Mouse (Mus musculus): ENCODE data around the gene Large1. TPM values are rescaled to one million over a fixed set of nuclear protein-coding genes. Genes with fewer than 3 reads are reported as not detected.
"Not testable (repeated sequence)": the region's sequence is repeated elsewhere in the genome, so short reads cannot be mapped to it uniquely, and the experiment has no call there.

The Large1 gene
- total RNA-seq, 2 experiments from 2014 or later, result 28.8 to 30.2 TPM

DNA sequence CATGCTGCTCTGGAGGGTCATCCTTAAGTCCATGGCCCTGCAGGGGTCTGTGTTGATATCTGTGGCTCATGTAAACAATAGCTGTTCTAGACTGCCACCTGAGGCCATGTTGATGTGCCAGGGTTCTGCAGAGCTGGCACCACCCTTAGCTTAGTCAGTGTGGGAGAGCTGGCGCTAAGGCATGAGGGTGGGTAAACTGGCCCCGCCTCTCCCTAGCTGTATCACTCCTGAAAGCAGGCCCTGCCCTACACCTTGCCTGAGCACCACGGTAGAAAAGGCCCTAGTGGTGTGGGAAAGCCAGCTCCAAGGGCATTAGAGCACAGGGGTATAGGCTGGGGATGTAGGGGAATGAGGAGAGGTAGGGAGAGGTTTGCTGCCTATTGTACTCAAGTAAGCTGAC is 191.3 kb downstream of the Large1 start:
- no peak for DNase-seq

DNA sequence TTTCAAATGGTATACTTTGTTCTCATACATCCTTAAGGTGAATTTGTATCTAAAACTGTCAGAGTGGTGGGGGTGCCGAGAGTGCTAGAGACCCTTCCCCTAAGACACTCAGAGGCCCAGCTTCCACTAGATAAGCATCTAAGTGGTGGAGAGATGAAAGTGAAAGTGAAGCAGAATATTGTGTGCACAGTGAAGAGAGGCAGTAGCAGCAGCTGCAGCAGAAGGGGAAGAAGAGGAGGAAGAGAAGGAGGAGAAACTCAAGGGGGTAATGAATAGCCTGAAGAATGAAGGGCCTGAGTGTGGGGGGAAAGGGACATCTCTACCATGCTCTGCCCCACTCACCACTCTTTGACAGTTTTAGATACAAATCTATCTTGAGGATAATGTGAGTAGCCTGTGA is 191.8 kb downstream of the Large1 start:
- DNase-seq, result no peak

DNA sequence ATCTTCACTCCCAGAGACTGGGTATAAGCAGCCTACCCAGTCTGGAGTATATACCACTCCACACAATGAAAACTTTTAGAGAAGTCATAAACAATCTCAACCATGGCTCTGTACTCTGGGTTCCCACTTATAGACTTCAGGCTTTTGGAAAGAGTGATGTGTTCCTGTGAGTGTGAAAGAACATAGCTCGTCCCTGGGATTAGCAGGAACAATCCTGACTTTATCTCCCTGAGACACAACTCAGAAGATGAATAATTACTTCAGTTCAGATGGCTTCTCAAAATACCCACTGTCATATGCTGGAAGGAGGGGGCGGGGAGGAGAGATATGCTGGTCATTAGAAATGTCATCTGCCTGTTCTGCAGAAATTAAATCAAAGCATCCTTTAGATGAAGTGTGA is 192.4 kb downstream of the Large1 start:
- no peak for DNase-seq

DNA sequence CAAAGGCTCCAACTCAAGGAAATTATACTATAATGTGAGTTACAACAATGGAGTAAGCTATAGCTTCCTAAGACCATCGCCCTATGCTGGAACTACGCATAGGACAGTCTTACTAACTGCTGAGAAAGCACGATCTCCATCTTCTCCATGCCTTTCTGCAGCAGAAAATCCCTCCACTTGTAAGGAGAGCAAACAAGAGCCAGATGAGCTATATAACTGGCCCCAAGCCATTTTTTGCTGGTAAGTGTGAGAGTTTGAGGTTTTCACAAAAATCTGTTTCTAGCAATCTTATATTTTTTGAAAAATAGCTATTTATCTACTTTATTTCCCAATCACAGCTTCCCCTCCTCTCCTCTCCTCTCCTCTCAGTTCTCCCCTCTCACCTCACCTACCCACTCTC is 206.1 kb downstream of the Large1 start:
- no peak for DNase-seq

DNA sequence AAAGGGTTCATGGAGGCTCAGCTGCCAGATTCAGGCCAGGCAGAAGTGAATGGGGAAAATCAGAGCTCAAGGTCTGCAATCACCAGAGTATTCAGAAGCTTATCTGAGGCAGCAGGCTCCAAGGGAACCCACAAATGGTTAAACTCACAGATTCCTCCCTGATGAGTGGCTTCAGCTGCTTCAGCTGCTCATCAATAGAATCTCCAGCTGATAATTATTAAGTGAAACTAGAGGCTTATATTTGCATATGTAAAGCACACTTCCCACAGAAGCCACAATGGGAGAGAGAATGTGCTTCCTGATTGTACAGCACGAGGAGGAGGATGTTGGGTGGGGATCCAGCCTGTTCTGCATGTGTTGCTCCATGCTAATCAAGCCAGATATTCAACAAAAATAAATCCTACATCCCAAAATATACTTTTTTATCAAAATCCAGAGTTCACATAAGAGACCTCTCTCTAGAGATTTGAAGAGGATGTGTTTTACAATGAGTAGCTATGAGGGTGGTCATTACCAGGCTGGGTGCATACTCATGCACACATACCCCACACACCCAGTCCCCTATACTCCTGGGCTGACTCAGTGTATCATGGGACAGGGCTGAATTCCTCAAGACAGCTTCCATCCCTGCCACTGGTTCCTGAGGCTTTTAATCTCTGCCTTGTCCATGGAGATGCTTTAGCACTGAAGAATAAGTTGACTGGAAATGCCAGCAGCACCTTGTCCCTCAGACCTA is 210.5 kb downstream of the Large1 start:
- DNase-seq, result no peak

DNA sequence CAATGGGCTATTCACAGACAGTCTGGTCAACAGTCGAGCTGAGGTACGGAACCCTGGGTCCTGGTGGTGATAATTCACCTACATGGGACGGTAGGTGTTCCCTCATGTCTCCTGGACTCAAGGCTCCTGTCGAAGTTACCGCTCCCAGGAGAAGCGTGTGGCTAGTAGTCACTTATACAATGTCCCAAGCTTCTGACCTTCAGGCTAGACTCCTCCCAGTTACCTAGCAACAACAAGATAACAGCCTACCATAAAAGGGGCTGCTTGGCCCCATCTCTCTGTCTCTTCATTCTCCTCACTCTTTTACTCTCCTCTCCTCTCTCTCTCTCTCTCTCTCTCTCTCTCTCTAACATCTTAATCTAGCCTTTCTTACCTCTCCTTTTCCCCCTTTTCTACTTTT is 217.9 kb downstream of the Large1 start:
- no peak for DNase-seq

DNA sequence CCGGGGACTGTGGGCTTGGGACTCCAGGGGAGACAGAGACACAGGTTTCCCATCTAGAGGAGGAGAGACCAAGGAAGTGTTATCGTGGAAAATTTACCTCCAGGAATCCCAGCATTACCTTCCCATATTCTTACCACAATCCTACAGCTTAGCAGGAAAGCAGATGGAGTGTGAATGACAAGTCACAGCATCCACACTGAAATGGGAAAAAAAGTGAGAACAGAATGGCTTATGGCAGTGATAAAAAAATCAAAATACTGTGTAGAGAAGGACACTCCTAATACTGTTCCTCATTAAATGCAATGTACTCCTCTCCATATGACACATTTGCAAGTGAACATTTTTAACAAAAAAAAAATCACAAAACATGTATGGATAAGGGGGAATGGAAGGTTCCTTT is 221.3 kb downstream of the Large1 start:
- DNase-seq, result no peak

DNA sequence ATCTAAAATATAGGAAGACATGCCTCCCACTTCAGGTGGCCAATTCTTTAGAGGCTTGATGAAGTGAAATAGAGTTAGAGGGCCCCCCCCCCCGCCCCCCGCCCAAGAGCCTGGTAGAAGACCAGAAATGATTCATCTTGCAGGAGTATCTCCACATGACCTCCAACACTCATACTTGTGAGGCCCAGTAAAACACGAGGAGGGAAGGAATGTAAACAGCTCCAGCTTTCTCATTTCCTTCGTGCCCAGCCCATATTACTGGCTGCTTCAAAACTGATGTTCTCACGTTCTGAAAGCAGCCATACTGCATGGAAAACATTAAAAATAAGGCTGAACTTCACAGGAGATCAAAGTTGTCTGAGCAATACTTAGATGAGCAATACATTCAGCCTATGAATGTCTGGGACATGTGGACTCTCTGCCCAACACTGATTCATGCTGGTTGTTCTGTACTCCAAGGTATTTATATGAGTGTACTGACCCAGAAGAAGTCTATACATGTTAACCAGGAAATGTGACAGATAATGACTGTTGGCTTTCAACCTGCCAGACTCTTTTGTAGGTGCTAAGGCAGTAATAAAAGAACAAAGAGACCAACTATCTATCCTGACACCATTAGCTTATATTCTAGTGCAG is 229.4 kb downstream of the Large1 start:
- DNase-seq, result no peak

DNA sequence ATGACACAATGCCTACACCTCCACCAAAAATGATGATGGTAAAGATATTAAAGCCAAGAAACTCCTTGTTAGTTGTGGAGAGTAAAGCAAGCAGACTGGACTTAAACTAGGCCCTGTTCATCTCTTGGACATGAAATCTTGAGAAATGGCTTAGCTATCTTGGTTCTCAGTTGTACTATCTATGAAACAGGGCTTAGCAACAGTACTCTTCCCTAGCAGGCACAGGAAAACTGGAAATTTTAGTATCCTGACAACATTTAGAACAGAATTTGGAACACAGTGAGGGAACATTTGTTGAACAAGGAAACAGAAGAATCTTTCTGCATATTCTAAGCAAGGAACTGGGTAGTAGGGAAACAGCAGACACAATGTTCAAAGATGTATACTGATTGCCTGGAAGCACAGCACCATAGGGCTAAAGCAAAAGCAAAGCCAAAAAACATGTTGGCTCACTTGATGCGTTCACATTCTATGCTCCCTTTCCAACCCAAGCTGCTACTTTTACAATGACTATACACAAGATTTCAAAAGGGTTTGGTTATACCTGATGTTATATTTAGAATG is 240.9 kb downstream of the Large1 start:
- no peak for DNase-seq

DNA sequence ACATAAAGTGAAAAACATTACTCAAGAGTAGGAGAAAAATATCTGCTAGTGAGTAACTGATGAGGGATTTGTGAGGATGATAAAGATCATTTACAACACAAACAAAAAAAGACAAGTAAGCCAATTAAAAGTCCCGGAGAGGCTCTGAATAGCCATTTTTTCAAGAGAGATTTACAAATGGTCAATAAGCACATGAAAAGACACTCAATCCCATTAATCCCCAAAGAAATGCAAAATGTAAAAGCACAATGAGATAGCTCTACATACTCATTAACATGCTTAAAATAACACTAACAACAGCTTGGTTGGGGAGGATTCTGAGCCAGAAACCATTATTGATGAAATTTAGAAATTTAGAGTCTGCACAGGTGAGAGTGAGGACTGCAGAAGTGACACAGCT is 249.3 kb downstream of the Large1 start:
- no peak for DNase-seq

DNA sequence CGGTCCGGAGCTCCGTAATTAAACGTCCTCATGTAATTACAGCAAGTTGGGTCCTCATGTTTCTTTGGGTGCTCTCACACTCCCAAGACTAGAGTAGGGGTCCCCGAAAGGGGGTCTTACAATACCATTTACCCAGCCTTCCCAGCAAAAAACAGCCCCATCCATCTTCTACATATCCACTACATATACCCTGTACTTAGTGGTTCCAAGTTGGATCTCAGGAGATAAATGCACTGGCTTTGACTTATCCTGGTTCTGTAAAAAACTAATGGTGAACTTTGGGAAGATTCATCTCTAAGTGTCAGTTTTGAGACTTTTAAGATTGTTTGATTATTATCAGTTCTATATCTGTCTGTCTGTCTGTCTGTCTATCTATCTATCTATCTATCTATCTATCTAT is 252.3 kb downstream of the Large1 start:
- no peak for DNase-seq

DNA sequence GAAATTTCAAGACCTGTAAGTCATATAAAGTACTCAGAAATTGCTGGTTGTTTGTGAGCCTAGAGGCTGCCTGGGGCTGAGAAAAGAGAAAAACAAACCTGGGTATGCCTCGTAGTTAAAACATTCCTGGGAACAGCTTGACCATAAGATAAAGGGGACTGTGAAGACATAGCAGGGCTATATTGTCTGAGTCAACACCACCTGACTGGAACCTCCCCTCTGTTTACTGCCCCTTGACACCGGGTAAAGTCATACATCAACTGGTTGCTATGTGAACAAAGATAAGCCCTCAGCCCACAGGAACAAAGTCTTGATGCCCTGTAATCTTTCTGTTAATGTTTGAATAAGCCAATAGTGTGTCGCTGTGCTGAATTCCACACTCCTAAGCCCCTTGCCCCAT is 252.7 kb downstream of the Large1 start:
- DNase-seq, result not testable (repeated sequence)

DNA sequence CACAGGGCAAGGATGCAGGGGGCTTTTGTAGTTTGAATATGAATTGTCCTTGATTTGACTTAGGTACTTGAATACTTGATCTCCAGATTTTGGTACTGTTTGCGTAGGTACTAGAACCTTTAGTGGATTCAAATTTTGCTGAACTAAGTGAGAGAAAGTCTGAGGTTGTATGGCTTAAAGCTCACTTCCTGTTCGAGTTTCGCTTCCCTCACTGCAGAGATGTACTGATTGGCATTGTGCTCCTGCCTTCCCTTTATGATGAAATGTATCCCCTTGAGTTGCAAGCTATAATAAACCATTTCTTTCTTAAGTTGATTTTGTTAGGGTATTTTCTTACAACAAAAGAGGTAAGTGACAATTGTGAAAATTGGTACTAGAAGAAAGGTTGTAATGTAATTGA is 253.8 kb downstream of the Large1 start:
- DNase-seq, result no peak

DNA sequence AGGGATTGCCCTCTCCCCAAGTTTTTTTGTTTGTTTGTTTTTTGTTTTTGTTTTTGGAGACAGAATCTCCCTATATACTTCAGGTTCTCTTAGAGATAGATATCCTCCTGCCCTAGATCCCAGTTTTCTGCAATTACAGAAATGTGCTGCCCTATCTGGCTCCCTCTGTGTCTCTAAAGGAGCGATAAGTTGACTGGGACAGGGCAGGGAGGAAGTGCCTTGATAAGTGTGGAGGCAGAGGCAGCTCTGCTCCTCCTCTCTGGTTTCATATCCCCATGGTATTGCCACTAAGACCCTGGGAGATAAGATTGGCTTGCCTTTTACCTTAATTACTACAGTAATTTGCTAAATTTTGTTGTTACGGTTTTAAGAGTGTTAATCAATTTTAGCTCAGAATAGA is 256.4 kb downstream of the Large1 start:
- DNase-seq, result no peak

DNA sequence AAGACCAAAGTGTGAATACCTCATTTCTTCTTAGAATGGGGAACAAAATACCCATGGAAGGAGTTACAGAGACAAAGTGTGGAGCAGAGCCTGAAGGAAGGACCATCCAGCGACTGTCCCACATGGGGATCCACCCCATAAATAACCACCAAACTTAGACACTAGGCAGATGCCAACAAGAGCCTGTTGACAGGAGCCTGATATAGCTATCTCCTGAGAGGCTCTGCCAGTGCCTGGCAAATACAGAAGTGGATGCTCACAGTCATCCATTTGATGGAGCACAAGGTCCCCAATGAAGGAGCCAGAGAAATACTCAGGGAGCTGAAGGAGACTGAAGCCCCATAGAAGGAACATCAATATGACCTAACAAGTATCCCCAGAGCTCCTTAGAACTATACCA is 275.6 kb downstream of the Large1 start:
- DNase-seq, result peak; percentile 8

DNA sequence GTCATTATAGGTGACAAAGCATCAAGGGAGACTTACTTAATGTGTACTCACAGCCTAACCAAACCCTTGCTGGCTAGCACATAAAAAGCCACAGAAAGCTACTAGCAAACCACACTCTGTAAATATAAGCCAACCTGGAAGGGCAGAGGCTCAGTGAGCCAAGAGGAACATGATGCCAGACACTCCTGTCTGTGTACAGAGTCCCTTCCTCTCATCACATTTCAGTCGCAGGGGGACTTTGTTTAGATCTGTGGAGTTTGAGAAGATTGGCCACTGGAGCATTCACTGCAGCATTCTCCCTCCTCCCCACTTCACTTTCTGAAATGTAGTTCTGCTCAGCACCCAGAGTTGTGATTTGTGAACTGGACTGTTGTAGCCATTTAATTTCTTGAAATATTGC is 291.9 kb downstream of the Large1 start:
- DNase-seq, result no peak

DNA sequence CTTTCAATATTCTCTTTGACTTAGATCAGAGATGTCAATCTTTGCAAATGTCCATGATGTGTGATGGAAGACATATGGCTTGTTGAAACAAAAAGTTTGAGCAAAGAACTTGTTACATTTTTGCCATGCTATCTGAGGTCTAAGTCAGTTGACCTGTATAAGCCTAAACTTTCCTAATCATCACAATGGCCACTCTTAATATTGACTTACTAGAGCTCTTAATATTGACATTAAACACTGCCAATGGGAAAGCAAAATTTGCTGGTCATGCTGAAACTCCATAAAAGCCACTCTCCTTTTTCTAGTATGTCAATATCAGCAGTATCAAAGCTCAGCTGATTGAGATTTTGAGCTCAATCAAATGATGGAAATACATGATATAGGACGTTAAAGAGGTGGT is 298.6 kb downstream of the Large1 start:
- no peak for DNase-seq

DNA sequence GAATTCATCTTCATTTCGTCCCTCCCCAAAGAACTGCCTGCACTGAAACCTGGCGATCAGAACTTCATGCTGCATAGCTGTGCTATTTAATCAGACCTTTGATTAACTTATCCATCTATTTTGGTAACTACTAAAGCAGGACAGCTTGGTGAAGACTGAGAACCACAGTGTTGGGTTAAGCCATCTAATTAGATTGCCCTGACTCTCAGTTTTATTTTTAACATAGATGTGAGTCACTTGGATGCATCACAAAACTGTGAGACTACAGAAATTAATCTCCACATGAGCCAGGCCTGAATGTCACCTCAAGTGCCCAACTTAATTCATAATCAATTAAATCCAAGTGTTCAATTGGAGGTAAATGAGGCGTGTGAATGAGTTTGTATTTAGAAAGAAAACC is 299.5 kb downstream of the Large1 start:
- no peak for DNase-seq

DNA sequence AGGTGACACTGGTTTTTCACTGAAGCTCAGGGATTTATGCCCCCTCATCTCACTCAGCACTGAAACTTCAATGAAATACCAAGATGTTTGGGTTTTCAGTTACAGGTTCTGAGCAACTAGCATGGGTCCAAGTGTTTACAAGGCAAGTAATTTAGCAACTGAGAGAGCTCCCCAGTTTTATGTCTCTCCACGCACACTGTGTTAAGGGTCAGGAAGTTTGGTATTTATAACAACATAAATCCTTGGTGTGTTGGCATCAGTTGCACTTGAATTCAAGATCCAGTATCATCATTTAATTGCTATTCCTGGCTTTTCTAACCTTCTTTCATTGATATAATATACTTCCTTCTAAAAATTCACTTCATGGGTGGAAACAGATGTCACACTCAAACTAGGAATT is 300.9 kb downstream of the Large1 start:
- DNase-seq, result no peak

DNA sequence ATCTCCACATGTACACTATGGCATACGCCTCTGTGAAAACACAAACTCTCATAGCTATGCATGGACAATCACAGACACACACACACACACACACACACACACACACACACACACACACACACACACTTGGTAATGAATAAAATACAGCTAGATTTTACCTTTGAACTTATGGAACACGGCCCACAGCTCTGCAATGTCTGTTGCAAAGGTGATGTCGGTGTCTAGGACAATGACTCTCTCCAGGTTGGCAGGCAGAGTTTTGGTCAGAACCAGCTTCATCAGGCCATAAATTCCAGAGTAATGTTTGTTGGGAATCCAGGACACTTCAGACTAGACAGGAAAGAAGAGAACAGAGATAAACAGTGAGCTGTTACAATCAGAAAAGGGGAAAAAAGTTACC is 305.2 kb downstream of the Large1 start:
- no peak for DNase-seq

DNA sequence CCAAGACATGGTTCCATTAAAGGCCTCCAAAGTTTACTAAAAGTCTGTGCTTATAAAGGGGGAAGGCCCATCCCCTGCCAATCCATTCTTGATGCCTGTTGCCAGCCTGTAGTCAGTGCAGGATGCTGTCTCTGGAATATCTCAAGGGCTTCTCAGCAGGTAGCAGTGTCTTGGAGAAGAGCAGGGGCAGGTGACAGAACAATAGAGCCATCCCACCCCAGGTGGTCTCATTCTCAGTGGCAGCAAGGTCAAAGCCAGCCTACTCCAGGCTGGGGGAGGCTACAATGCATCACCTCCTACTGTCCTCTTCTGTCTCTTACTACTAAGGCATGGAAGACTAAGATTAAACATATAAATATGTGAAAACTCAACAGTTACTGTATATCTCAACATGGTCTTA is 323.6 kb downstream of the Large1 start:
- DNase-seq, result no peak

DNA sequence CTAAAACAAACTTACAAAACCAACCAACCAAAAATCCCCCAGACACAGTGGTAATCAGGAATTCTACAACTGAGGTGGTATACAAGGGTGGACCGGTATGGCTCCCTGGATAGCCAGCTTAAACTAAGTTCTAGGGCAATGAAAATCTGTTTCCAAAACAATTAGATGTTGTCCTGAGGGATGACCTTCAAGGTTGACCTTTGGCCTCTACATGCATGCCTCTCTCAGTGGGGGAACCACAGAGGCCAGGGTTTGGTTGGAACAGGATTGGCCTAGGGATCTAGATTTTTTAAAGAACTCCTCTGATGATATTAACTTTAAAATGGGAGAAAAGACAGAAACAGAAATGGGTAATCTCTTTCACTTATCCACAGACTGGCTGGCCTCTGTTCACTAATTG is 335.1 kb downstream of the Large1 start:
- DNase-seq, result no peak

DNA sequence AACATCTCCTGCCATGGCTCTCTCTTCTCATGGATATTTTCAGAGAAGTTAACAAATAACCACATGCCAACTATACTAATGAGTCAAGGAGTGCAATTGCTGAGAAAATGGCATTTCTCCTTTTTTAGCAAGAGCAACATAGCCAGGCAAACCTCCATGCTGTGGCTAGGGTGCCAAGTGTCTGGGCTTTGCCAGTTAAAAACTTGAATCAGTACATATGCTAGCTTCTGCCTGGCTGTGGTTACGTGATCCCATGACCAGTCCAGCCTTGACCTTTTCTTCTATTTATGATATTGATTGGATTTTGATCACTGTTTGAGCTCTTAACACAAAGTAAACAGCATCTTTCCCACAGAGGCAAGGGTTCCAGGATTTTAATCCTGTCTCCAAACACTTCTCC is 335.7 kb downstream of the Large1 start:
- DNase-seq, result no peak

DNA sequence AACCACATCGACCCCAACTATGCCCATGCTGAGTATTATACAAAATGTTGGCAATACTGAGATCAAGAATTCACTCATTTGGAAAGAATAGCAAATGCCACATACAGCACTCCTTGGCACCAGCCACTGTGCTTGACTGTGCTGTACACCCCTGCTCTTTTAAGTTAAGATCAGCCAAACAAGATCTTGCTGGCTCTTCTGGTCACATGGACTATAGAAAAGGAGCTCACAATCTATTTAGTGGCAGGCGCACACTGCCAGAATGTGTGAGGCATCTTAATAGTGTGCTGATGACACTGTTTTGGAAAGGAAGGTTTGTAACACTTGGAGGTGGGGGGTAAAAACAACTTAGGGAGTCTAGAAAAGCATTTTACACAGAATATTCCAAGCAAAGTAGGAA is 337.0 kb downstream of the Large1 start:
- DNase-seq, result no peak
